In the genomic region with DNA sequence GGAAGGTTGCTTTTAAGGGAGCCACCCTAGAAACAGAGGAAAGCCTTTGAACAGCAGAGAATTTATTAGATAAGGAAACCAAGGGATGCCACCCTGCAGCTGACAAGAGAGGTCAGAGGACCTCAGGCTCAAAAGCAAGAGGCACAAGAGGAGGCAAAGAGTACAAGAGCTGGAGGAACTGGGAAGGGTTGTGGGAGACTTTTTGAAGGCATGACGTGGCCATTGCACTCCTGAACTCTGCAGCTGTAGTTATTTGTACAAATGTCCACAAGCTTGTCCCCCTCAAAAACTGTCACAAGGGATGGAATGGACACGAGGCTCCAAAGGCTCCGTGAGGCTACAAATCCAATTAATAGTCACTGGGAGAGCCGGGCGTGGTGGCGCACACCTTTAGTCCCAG, we compare ENCODE assay signal across 15 mouse cellular contexts. TPM values are rescaled to one million over a fixed set of nuclear protein-coding genes. Genes with fewer than 3 reads are reported as not detected.
"Had no signal": no experiment of that assay in that cellular context is flagged by ENCODE, and none has a peak within 500 bp of the region (broad histone marks: within the 10 kb centered on the region; RNA-seq: fewer than 3 reads in every experiment).

No protein-coding gene starts in this region.

- H3K9me3 ChIP-seq: limb, embryonic 15.5 days; liver, embryonic 13.5 days; lung, embryonic 15.5 days; midbrain, embryonic 12.5 days; stomach, embryonic 15.5 days had no signal

- ATAC-seq: inflammation-experienced regulatory T-cells, adult 6 months; intestine, postnatal 0 days; liver, postnatal 0 days had no signal

- H3K36me3 ChIP-seq: limb, embryonic 15.5 days; liver, embryonic 13.5 days; lung, embryonic 15.5 days; midbrain, embryonic 12.5 days; stomach, embryonic 15.5 days had no signal

- DNase-seq: layer of hippocampus, postnatal 36 days; liver, embryonic 13.5 days; liver, postnatal 0 days; lung, postnatal 14 days; right cerebral cortex, postnatal 14 days; thymus, adult 2 months; thymus, postnatal 25 days had no signal

- H3K9ac ChIP-seq: limb, embryonic 15.5 days; liver, embryonic 13.5 days; liver, postnatal 0 days; lung, embryonic 15.5 days; midbrain, embryonic 12.5 days; stomach, embryonic 15.5 days had no signal

- H3K27me3 ChIP-seq: limb, embryonic 15.5 days; lung, embryonic 15.5 days; midbrain, embryonic 12.5 days; stomach, embryonic 15.5 days had no signal

- H3K4me2 ChIP-seq: limb, embryonic 15.5 days; liver, embryonic 13.5 days; lung, embryonic 15.5 days; midbrain, embryonic 12.5 days; stomach, embryonic 15.5 days had no signal

- H3K4me3 ChIP-seq: limb, embryonic 15.5 days; liver, embryonic 13.5 days; lung, embryonic 15.5 days; megakaryocyte, embryonic 14.5 days; midbrain, embryonic 12.5 days; stomach, embryonic 15.5 days had no signal

- H3K27ac ChIP-seq: limb, embryonic 15.5 days; liver, embryonic 13.5 days; lung, embryonic 15.5 days; macrophage; midbrain, embryonic 12.5 days; stomach, embryonic 15.5 days had no signal

- H3K4me1 ChIP-seq: limb, embryonic 15.5 days; liver, embryonic 13.5 days had no signal

RNA-seq across cellular contexts. Expression of a gene that starts 5.5 kb away (rescaled TPM):
- polyA plus RNA-seq: inflammation-experienced regulatory T-cells, adult 6 months; limb, embryonic 15.5 days; macrophage had no signal
